Mouse (Mus musculus) ES-Bruce4 (cell line): ENCODE data around the gene Casp1.

Experiments
- CTCF ChIP-seq: IDR thresholded peaks from one replicate; pipeline ENCODE4 v1.8.1; 2011; ENCODE audit warnings: low read depth, low read length
- POLR2A ChIP-seq: IDR thresholded peaks from one replicate; pipeline ENCODE4 v1.8.1; 2011; ENCODE audit warnings: low read length; ENCODE audit not compliant: insufficient read depth

- TF ChIP-seq CTCF (no peak), POLR2A (no peak)
These were observed 35.1 kb downstream of the Casp1 start for GRCm38 (mm10) chr9:5333422-5333821.
